Mouse (Mus musculus): Measurements from ENCODE around the gene Adamts1. TPM values are rescaled to one million over a fixed set of nuclear protein-coding genes. Genes with fewer than 3 reads are reported as not detected.

The Adamts1 gene
- polyA plus RNA-seq, 1 experiment from 2014 or later, result 7.2 TPM

DNA sequence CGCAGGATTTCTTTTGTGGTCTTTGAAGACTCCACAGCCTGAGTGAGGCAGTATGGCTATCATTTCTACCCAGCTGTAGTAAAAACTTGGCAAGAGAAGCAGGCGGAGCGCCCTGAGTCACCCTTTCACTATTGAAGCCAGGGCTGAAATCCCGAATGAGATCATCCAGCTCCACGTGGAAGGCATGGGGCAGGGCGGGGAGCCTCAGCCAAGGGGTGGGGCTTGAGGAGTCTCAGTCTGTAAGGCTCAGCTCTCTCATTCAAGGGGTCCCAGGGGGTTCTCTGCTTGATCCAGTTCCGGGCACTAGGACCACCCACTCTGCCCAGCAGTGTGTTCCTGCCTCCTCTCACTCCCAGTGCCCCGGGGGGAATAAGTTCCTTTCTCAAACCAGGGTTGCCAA, 2.2 kb downstream of the Adamts1 start:
- peak; percentile 85 for ATAC-seq
- H3K4me3 ChIP-seq, result peak overlapping the region; percentile 56
- no peaks in the 10 kb centered on the region for H3K9me3 ChIP-seq (replicated peaks)
- peaks cover 32% of the 10 kb centered on the region for H3K36me3 ChIP-seq (ENCODE audit: poor library complexity, severe bottlenecking)
- WGBS, result 1% methylated on average over 8 of the region's 8 CpGs
- peak overlapping the region; percentile 100 for H3K4me2 ChIP-seq
- 0 out of 2 replicates have a peak overlapping the region, but pooled peaks have one; percentile 71 for H3K9ac ChIP-seq
- H3K27ac ChIP-seq, result peak overlapping the region; percentile 49
- no peaks in the 10 kb centered on the region for H3K27me3 ChIP-seq
- peaks cover 27% of the 10 kb centered on the region for H3K4me1 ChIP-seq

DNA sequence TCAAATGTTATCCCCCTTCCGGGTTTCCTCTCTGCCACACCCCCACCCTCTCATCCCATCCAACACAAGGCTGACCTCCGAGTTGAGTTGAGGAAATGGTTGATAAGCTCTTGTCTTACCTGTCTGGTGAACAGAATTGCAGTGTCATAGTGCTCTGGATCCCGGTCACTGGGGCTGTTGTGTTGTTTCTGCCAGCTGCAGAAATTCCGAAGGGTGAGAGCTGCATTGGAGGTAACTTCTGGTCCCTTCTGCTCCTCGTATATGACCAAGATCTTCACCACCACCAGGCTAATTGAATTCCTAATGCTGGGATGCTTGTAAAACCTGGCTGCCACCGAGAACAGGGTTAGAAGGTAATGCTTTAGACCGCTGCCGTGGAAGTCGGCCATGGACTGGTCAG, 2.9 kb downstream of the Adamts1 start:
- Histone ChIP-seq H3K36me3 (ENCODE audit: poor library complexity, severe bottlenecking) (peaks cover 40% of the 10 kb centered on the region), H3K9me3 (replicated peaks) (no peaks in the 10 kb centered on the region), H3K9ac (no peak overlapping the region), H3K4me1 (peaks cover 27% of the 10 kb centered on the region), H3K4me2 (peak overlapping the region; percentile 100), H3K27me3 (no peaks in the 10 kb centered on the region), H3K4me3 (no peak overlapping the region), H3K27ac (no peak overlapping the region)
- ATAC-seq, result no peak
- 79% methylated on average over 9 of the region's 9 CpGs for WGBS

DNA sequence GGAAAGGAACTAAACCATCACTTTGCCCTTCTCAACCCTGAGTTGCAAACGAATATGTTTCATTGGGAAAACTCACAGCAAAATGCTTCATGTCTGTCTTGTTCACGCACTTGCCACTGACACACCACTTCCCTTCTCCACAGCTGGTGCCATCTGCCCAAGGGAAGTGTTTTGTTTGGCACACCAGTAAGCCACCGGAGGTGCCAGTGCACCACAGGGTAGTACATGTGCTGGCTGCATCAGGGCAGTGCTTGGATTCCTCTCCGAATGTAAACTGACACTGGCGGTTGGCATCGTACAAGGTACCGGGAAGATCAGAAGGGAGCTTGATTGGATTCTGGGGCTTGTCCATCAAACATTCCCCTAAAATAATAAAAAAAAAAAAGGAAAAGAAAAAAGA, 4.6 kb downstream of the Adamts1 start:
- no peaks in the 10 kb centered on the region for H3K9me3 ChIP-seq (replicated peaks)
- WGBS, result 88% methylated on average over 7 of the region's 7 CpGs
- H3K4me3 ChIP-seq, result no peak overlapping the region
- peaks cover 42% of the 10 kb centered on the region for H3K36me3 ChIP-seq (ENCODE audit: poor library complexity, severe bottlenecking)
- no peak overlapping the region for H3K4me2 ChIP-seq
- ATAC-seq, result no peak
- H3K4me1 ChIP-seq, result peaks cover 18% of the 10 kb centered on the region; the same call in 1 of the 2 replicates
- no peak overlapping the region for H3K9ac ChIP-seq
- no peaks in the 10 kb centered on the region for H3K27me3 ChIP-seq
- no peak overlapping the region for H3K27ac ChIP-seq

DNA sequence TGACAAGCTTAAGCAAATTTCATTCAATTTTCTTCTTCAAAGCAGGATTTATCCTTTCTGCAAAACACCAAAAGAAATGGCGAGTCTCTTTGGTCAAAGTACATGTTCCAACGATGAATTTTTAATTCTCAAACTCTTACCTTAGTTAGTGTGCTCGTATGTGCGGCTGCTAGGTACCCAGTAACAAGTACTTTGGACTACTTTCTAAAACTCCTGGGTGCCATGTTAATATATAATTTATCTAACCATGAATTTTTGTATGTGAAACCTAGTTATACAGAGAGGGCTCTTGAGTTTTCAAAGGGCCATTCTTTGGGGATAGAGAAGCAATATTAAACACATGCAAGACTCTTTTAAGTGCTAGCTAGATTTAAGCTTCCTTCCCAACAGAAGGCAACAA, 5.8 kb downstream of the Adamts1 start:
- Histone ChIP-seq H3K4me3 (no peak overlapping the region), H3K27ac (no peak overlapping the region), H3K27me3 (no peaks in the 10 kb centered on the region), H3K9ac (no peak overlapping the region), H3K4me2 (no peak overlapping the region), H3K4me1 (peaks cover 10% of the 10 kb centered on the region; the same call in 1 of the 2 replicates), H3K9me3 (replicated peaks) (no peaks in the 10 kb centered on the region), H3K36me3 (ENCODE audit: poor library complexity, severe bottlenecking) (peaks cover 42% of the 10 kb centered on the region)
- no peak for ATAC-seq
- WGBS, result 94% methylated on average over 4 of the region's 4 CpGs

DNA sequence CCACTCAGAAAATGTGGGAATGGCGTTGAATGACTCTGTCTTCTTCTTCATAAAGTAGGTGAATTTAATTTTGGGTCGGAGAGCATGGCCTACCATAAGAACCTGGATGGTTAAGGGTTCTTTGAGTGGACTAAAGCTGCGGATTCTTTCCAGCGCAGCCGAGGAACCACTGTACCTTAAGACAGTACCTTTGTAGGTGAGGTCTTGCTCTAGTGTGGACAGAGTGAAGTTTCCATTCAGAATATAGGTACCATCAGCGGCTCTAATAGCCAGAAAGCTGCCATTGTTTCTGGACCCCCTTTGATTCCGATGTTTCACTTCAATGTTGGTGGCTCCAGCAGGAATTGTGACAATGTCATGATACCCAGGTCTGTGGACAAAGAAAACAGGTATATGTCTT, 7.2 kb downstream of the Adamts1 start:
- 97% methylated on average over 7 of the region's 7 CpGs for WGBS
- Histone ChIP-seq H3K4me1 (peaks cover 2% of the 10 kb centered on the region; the same call in 1 of the 2 replicates), H3K27ac (no peak overlapping the region), H3K36me3 (ENCODE audit: poor library complexity, severe bottlenecking) (peaks cover 42% of the 10 kb centered on the region), H3K4me2 (no peak overlapping the region), H3K4me3 (no peak overlapping the region), H3K27me3 (no peaks in the 10 kb centered on the region), H3K9me3 (replicated peaks) (no peaks in the 10 kb centered on the region), H3K9ac (no peak overlapping the region)
- no peak for ATAC-seq

DNA sequence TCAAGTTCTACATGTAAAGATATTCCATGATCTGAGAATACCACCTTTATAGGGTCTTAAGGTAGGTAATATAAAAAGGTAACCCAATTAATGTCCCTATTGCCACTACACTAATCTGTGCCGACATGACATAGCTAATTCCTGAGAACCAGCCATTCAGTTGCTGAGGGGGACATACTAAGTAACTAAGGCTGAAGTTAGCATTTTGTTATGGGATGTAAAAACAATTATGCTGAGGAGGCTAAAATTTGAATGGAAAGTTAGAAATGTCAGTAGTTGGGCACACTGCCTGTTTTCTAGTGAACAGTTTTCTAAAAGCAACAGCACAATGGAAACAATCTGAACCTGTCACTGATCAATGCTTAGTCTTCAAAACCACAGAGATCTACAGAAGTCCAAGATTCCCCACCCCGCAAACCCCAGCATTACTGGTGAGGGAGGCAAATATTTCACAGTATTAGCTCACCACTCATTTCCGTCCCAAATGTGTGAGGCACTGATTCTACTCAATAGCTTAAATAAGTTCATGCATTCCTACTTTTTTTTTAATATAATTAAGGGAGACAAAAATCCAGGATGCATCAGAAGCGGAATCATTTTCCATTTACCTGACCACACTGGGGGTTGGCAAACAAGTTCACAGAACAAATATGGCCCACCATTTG, 9.6 kb downstream of the Adamts1 start:
- no peak overlapping the region for H3K4me3 ChIP-seq
- H3K4me1 ChIP-seq, result no peaks in the 10 kb centered on the region
- peaks cover 32% of the 10 kb centered on the region for H3K36me3 ChIP-seq (ENCODE audit: poor library complexity, severe bottlenecking)
- no peak for ATAC-seq
- H3K27ac ChIP-seq, result no peak overlapping the region
- no peak overlapping the region for H3K4me2 ChIP-seq
- H3K9me3 ChIP-seq (replicated peaks), result no peaks in the 10 kb centered on the region
- H3K9ac ChIP-seq, result no peak overlapping the region
- no peaks in the 10 kb centered on the region for H3K27me3 ChIP-seq
- WGBS, result 76% methylated on average over 4 of the region's 4 CpGs

DNA sequence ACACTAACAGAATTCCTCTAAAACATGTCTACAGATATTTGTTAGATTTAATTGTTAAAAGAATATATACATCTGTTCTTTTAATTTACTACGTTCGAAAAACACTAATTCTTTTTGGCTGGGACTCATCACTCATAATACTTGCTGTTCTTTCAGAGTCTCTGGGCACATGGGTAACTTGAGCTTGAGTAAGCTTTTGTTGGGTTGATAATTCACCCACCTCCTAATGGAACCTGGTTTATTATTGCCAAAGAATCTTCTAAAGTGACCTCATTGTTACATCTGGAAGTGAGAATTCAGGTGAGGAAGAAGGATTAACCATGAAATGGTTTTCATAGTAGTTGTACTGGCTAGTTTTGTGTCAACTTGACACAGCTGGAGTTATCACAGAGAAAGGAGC, 21.8 kb downstream of the Adamts1 start:
- no peak overlapping the region for H3K9ac ChIP-seq
- H3K27me3 ChIP-seq, result no peaks in the 10 kb centered on the region
- no peak overlapping the region for H3K4me3 ChIP-seq
- no peak overlapping the region for H3K4me2 ChIP-seq
- H3K9me3 ChIP-seq (replicated peaks), result no peaks in the 10 kb centered on the region
- H3K4me1 ChIP-seq, result no peaks in the 10 kb centered on the region
- WGBS, result 93% methylated on average over 2 of the region's 2 CpGs
- no peaks in the 10 kb centered on the region for H3K36me3 ChIP-seq (ENCODE audit: poor library complexity, severe bottlenecking)
- H3K27ac ChIP-seq, result no peak overlapping the region
- no peak for ATAC-seq

DNA sequence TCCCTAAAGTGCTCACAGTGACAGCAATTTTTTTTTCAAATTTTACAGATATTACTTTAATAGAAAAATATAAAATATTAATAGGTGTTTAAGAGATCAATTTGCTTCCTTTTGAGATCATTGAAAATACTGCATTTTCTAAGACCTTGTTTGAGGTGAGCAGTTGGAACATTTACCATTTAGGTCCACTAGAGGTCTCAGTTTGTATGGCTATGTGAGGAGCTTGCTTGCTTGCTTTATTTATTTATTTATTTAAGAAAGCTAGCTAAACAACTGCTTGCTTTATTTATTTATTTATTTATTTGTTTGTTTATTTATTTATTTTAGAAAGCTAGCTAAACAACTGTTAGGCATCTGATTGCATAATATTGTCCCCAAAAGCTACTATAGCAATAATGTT, 23.1 kb downstream of the Adamts1 start:
- Histone ChIP-seq H3K4me2 (no peak overlapping the region), H3K4me1 (no peaks in the 10 kb centered on the region), H3K9ac (no peak overlapping the region), H3K4me3 (no peak overlapping the region), H3K36me3 (ENCODE audit: poor library complexity, severe bottlenecking) (no peaks in the 10 kb centered on the region), H3K27ac (no peak overlapping the region), H3K27me3 (no peaks in the 10 kb centered on the region), H3K9me3 (replicated peaks) (no peaks in the 10 kb centered on the region)
- ATAC-seq, result peak; percentile 86

DNA sequence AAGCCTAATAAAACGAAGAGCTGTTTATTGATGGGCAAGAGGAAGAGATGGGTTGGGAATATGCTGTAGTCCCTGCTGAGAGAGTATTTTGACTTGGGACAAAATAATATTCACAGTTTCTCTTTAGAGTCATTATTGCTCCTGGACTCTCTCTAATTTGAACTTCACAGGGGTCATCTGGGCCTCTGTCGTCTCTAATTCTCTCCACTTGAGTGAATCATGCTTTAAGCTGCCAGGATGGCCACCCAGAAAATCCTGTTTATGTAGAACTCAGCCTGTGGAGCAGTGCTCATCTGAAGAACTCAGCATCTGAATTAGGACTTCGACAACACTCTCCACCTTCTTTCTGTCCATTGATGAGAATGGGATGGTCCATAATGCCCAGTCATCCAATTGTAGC, 30.6 kb downstream of the Adamts1 start:
- ATAC-seq, result no peak
- Histone ChIP-seq H3K27ac (no peak overlapping the region), H3K4me1 (no peaks in the 10 kb centered on the region), H3K4me3 (no peak overlapping the region), H3K9ac (no peak overlapping the region), H3K36me3 (ENCODE audit: poor library complexity, severe bottlenecking) (no peaks in the 10 kb centered on the region), H3K4me2 (no peak overlapping the region), H3K27me3 (no peaks in the 10 kb centered on the region), H3K9me3 (replicated peaks) (no peaks in the 10 kb centered on the region)
- 71% methylated on average over 3 of the region's 3 CpGs for WGBS

DNA sequence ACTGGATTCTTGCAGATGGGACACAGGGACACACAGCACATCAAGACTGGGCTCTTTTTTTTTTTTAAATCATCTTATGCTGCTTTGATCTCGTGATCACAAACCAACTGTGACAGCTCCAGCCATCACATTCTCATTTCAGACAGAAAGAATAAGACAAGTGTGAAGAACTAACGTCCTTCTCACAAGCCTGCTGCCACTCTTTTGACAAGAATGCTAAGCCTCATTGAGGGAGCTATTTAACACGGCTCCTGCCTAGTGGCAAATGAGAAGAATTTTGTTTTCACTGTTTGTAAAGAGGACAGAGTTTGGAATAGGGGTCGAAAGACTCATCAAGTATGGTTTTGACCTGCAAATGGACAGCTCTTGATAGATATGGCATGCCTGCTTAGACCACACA, 35.6 kb downstream of the Adamts1 start:
- H3K27me3 ChIP-seq, result no peaks in the 10 kb centered on the region
- no peak overlapping the region for H3K27ac ChIP-seq
- H3K9me3 ChIP-seq (replicated peaks), result no peaks in the 10 kb centered on the region
- H3K36me3 ChIP-seq (ENCODE audit: poor library complexity, severe bottlenecking), result no peaks in the 10 kb centered on the region
- H3K4me1 ChIP-seq, result no peaks in the 10 kb centered on the region
- ATAC-seq, result no peak
- no peak overlapping the region for H3K9ac ChIP-seq
- H3K4me3 ChIP-seq, result no peak overlapping the region
- WGBS, result 39% methylated on average over 4 of the region's 4 CpGs
- H3K4me2 ChIP-seq, result no peak overlapping the region

DNA sequence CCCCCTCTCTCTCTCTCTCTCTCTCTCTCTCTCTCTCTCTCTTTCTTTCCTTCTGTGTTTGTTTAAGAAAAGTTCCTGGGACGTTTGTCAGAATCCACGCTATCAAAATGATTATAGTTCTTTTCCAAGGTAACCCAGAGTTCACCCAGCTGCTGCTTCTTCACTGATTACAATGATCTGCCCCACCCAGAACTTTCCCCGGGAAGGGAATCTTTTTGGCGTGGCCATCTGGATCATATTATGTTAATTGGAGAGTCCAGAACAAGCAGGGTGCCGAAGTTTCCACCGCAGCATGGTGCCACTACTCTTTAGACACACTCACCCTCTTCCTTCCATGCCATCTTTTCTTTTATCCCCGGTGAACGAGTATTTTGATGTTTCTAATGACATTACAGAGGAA, 37.2 kb downstream of the Adamts1 start:
- Histone ChIP-seq H3K36me3 (ENCODE audit: poor library complexity, severe bottlenecking) (no peaks in the 10 kb centered on the region), H3K4me2 (no peak overlapping the region), H3K9me3 (replicated peaks) (no peaks in the 10 kb centered on the region), H3K4me3 (no peak overlapping the region), H3K27me3 (no peaks in the 10 kb centered on the region), H3K27ac (no peak overlapping the region), H3K4me1 (no peaks in the 10 kb centered on the region), H3K9ac (no peak overlapping the region)
- ATAC-seq, result no peak
- 78% methylated on average over 8 of the region's 8 CpGs for WGBS

DNA sequence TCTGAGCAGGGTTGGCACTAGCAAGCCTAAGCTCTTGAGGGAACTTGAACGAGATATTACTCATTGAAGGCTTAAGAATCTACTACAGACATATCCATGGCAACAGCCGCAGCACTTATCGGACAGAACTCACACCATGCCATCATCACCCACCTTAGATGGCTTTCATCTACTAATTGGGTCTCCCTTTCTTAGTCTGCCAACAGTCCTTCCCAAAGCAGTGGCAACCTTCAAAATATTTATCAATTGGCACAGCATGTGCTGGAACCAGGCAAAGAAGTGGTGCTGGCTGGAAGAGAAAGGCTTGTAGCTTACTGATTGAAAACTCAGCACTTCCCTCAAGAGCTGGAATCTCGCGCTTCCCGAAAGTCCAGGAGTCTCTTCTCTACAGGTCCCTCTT, 37.7 kb downstream of the Adamts1 start:
- H3K9ac ChIP-seq, result no peak overlapping the region
- peak; percentile 61; the same call in 1 of the 2 replicates for ATAC-seq
- H3K9me3 ChIP-seq (replicated peaks), result no peaks in the 10 kb centered on the region
- H3K4me2 ChIP-seq, result no peak overlapping the region
- no peak overlapping the region for H3K4me3 ChIP-seq
- no peak overlapping the region for H3K27ac ChIP-seq
- H3K4me1 ChIP-seq, result no peaks in the 10 kb centered on the region
- WGBS, result 62% methylated on average over 6 of the region's 6 CpGs
- H3K27me3 ChIP-seq, result no peaks in the 10 kb centered on the region
- H3K36me3 ChIP-seq (ENCODE audit: poor library complexity, severe bottlenecking), result no peaks in the 10 kb centered on the region

DNA sequence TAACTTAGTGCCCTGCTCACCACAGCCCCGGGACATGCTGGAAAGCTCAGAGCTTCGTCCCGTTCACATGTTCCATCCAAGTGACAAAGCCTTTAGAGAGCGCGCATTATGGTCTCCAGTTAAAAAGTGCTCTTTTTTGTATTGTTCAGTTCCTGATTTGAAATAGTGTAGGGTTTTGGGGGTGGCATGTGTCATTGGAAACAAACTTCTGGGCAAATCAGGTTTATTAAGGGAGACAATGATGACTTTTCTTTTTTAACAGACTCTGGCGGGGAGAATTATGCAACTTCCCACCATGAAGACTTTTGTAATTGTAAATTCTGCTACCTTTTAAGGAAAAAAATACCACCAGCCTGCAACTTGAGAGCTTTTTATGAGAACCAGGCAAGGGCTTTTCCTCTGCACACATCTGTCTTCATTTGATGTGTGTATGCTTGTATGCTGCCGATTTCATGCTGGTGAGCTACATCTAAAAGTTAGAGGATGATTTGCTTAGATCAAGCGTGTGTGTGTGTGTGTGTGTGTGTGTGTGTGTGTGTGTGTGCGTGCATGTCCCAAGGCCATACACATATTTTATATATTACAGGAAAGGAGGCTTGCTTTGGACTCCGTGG, 40.8 kb downstream of the Adamts1 start:
- H3K36me3 ChIP-seq (ENCODE audit: poor library complexity, severe bottlenecking), result no peaks in the 10 kb centered on the region
- no peak overlapping the region for H3K9ac ChIP-seq
- H3K9me3 ChIP-seq (replicated peaks), result no peaks in the 10 kb centered on the region
- no peak overlapping the region for H3K4me2 ChIP-seq
- WGBS, result 90% methylated on average over 10 of the region's 10 CpGs
- ATAC-seq, result no peak
- no peak overlapping the region for H3K27ac ChIP-seq
- H3K27me3 ChIP-seq, result no peaks in the 10 kb centered on the region
- no peak overlapping the region for H3K4me3 ChIP-seq
- H3K4me1 ChIP-seq, result no peaks in the 10 kb centered on the region

Measured in forebrain, embryonic 13.5 days (tissue).